Mouse (Mus musculus) intestine, postnatal 0 days (tissue): ENCODE measurements around the gene Gm8653. TPM values are rescaled to one million over a fixed set of nuclear protein-coding genes. Genes with fewer than 3 reads are reported as not detected.
"Not testable (repeated sequence)": the region's sequence is repeated elsewhere in the genome, so short reads cannot be mapped to it uniquely, and the experiment has no call there.

ENCODE experiments used
- ATAC-seq: fragments of 200-750 bp; cut with Nextera tagmentation; 2 replicates; pipeline ENCODE4 v1.8.0; 2017; ENCODE audit warnings: mild to moderate bottlenecking, moderate TSS enrichment, moderate library complexity
- H3K27ac ChIP-seq: fragments of 300-500 bp; sonication (generic); 2 replicates; pipeline ENCODE4 v1.5.1; 2014; ENCODE audit warnings: mild to moderate bottlenecking, low read depth, low read length, moderate library complexity
- H3K27me3 ChIP-seq: fragments of 300-500 bp; sonication (generic); replicated peaks from 2 replicates; pipeline ENCODE4 v1.6.1; 2014; ENCODE audit warnings: low read length, mixed read lengths; ENCODE audit not compliant: control insufficient read depth, insufficient read depth
- H3K36me3 ChIP-seq: fragments of 300-500 bp; sonication (generic); 2 replicates; pipeline ENCODE4 v1.6.1; 2014; ENCODE audit warnings: mild to moderate bottlenecking, moderate library complexity; ENCODE audit not compliant: control insufficient read depth, insufficient read depth
- H3K4me1 ChIP-seq: fragments of 300-500 bp; sonication (generic); replicated peaks from 2 replicates; pipeline ENCODE4 v1.6.1; 2014; ENCODE audit warnings: antibody characterized with exemption, low read length, mixed read lengths; ENCODE audit not compliant: control insufficient read depth, insufficient read depth
- H3K4me2 ChIP-seq: fragments of 300-500 bp; sonication (generic); replicated peaks from 2 replicates; pipeline ENCODE4 v1.6.1; 2014; ENCODE audit warnings: low read depth, mild to moderate bottlenecking, moderate library complexity
- H3K4me3 ChIP-seq: fragments of 300-500 bp; sonication (generic); 2 replicates; pipeline ENCODE4 v1.5.1; 2014; ENCODE audit warnings: low read depth, low read length
- H3K9ac ChIP-seq: fragments of 300-500 bp; sonication (generic); 2 replicates; pipeline ENCODE4 v1.6.1; 2014; ENCODE audit warnings: mild to moderate bottlenecking, low read depth, low read length
- H3K9me3 ChIP-seq: fragments of 300-500 bp; sonication (generic); 2 replicates; pipeline ENCODE4 v1.6.1; 2016; ENCODE audit warnings: mixed run types; ENCODE audit not compliant: control insufficient read depth
- WGBS: fragments of 180-500 bp; shearing (Covaris S2); extraction: QIAGEN DNeasy Blood & Tissue Kit; methylation state at CpG from one replicate; pipeline ENCODE4 v1.1.7; 2014; 5-methylcytosine and 5-hydroxymethylcytosine counted together
- polyA plus RNA-seq: library from polyadenylated mRNA; unstranded; fragments of >200 nt; fragmentation: Nextera tagmentation; extraction: Ambion mirVana; gene quantifications from 2 replicates; pipeline ENCODE4 v1.2.1, GENCODE M21; 2015

Gm8653 gene
- not detected in 2 replicates for polyA plus RNA-seq

DNA sequence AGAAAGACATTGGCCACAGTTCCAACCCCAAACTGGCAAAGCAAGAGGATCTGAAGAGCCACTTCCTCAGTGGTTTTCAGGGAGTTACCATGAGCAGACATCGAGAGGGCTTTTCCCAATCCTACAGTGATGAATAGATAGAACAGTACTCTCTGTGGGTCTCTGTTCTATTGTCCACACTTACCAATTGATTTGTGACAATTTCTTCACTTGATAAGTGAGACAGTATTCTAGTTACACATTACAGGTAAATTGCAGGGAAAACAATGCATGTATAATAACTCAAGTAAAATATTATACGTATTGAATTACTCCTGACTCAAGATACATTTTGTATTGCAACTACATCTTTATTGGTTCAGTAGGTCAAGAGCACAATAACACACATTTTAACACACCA is at the start of gene Gm8653:
TSS of gene Gm8653 (minus strand) at position 101 of the 400 bp plus-strand sequence.
- not testable (repeated sequence) for ATAC-seq, H3K36me3 ChIP-seq, H3K27me3 ChIP-seq, H3K9me3 ChIP-seq, H3K4me2 ChIP-seq, H3K27ac ChIP-seq, H3K4me3 ChIP-seq, H3K4me1 ChIP-seq, H3K9ac ChIP-seq
- no CpG with 5 or more reads among the region's 2 CpGs for WGBS

DNA sequence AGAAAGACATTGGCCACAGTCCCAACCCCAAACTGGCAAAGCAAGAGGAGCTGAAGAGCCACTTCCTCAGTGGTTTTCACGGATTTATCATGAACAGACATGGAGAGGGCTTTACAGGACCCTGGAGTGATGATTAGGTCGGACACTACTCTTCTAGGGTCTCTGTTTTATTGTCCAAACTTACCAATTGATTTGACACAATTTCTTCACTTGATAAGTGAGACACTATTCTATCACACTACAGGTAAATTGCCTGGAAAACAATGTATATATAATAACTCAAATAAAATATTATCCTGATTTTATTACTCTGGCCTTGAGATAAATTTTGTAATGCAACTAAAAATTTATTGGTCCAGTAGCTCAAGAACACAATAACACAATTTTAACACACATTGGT is 28.3 kb upstream of the Gm8653 start, which contains the start of gene Gm8453:
TSS of gene Gm8453 (minus strand) at position 101 of the 400 bp plus-strand sequence.
- H3K4me1 ChIP-seq, ATAC-seq, H3K9ac ChIP-seq, H3K36me3 ChIP-seq, H3K27me3 ChIP-seq, H3K4me3 ChIP-seq, H3K9me3 ChIP-seq, H3K27ac ChIP-seq, H3K4me2 ChIP-seq: not testable (repeated sequence)
- WGBS, result 23% methylated on average over 1 of the region's 2 CpGs

DNA sequence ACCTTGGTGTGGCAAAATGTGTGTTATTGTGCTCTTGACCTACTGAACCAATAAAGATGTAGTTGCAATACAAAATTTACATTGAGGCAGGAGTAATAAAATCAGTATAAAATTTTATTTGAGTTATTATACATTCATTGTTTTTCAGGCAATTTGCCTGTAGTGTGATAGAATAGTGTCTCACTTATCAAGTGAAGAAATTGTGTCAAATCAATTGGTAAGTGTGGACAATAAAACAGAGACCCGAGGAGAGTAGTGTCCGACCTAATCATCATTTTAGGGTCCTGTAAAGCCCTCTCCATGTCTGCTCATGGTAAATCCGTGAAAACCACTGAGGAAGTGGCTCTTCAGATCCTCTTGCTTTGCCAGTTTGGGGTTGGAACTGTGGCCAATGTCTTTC is 12.0 kb downstream of the Gm8653 start, which contains the start of gene Vmn1r143:
TSS of gene Vmn1r143 (plus strand) at position 301 of the 400 bp plus-strand sequence.
- H3K4me3 ChIP-seq, H3K4me2 ChIP-seq, H3K27ac ChIP-seq, H3K4me1 ChIP-seq, H3K9me3 ChIP-seq, H3K9ac ChIP-seq, H3K27me3 ChIP-seq, ATAC-seq, H3K36me3 ChIP-seq: not testable (repeated sequence)
- WGBS, result no CpG with 5 or more reads among the region's 3 CpGs

DNA sequence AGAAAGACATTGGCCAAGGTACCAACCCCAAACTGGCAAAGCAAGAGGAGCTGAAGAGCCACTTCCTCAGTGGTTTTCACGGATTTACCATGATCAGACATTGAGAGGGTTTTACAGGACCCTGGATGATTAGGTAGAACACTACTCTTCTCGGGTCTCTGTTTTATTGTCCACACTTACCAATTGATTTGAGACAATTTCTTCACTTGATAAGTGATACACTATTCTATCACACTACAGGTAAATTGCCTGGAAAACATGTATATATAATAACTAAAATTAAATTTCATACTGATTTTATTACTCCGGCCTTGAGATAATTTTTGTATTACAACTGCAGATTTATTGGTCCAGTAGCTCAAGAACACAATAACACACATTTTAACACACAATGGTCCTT is 37.1 kb downstream of the Gm8653 start, which contains the start of gene Vmn1r142:
TSS of gene Vmn1r142 (minus strand) at position 101 of the 400 bp plus-strand sequence.
- ATAC-seq, H3K9me3 ChIP-seq, H3K4me1 ChIP-seq, H3K4me3 ChIP-seq, H3K36me3 ChIP-seq, H3K27me3 ChIP-seq, H3K9ac ChIP-seq, H3K27ac ChIP-seq, H3K4me2 ChIP-seq: not testable (repeated sequence)
- WGBS, result no CpG with 5 or more reads among the region's 3 CpGs

Other genes with a start within 250 kb of the Gm8653 start
- not detected in 2 replicates for gene Vmn1r137, start 206.7 kb downstream of the Gm8653 start, polyA plus RNA-seq
- gene Vmn1r138, start 172.4 kb downstream of the Gm8653 start, polyA plus RNA-seq, result not detected in 2 replicates
- not detected in 2 replicates for gene Gm6176, start 145.0 kb downstream of the Gm8653 start, polyA plus RNA-seq
- not detected in 2 replicates for gene Vmn1r139, start 132.2 kb downstream of the Gm8653 start, polyA plus RNA-seq
- gene Gm16451, start 83.0 kb downstream of the Gm8653 start, polyA plus RNA-seq, result not detected in 2 replicates
- gene Gm10666, start 66.5 kb downstream of the Gm8653 start, polyA plus RNA-seq, result not detected in 2 replicates
- gene Vmn1r142, start 37.2 kb downstream of the Gm8653 start, polyA plus RNA-seq, result not detected in 2 replicates
- not detected in 2 replicates for gene Vmn1r143, start 11.9 kb downstream of the Gm8653 start, polyA plus RNA-seq
- not detected in 2 replicates for gene Gm8453, start 28.2 kb upstream of the Gm8653 start, polyA plus RNA-seq
- not detected in 2 replicates for gene Gm4187, start 128.5 kb upstream of the Gm8653 start, polyA plus RNA-seq
- gene Gm8660, start 169.8 kb upstream of the Gm8653 start, polyA plus RNA-seq, result not detected in 2 replicates
- gene Vmn1r148, start 212.3 kb upstream of the Gm8653 start, polyA plus RNA-seq, result not detected in 2 replicates
- not detected in 2 replicates for gene Vmn1r149, start 237.0 kb upstream of the Gm8653 start, polyA plus RNA-seq